Mouse (Mus musculus) forebrain, embryonic 16.5 days (tissue): Measurements from ENCODE around the gene D930007J09Rik. TPM values are rescaled to one million over a fixed set of nuclear protein-coding genes. Genes with fewer than 3 reads are reported as not detected.
A peak's percentile ranks its signal among the peaks of the same experiment; 100 is the strongest.

Experiments
- ATAC-seq: fragments of 200-750 bp; cut with Nextera tagmentation; 2 replicates; pipeline ENCODE4 v1.8.0; 2017; ENCODE audit warnings: mild to moderate bottlenecking, moderate library complexity
- H3K27ac ChIP-seq: fragments of 300-500 bp; sonication (generic); 2 replicates; pipeline ENCODE4 v1.5.1; 2014; ENCODE audit warnings: low read length, control low read depth
- H3K27me3 ChIP-seq: fragments of 300-500 bp; sonication (generic); replicated peaks from 2 replicates; pipeline ENCODE4 v1.6.1; 2014; ENCODE audit warnings: low read length; ENCODE audit not compliant: control insufficient read depth, insufficient read depth
- H3K36me3 ChIP-seq: fragments of 300-500 bp; sonication (generic); 2 replicates; pipeline ENCODE4 v1.6.1; 2014; ENCODE audit not compliant: control insufficient read depth, insufficient read depth
- H3K4me1 ChIP-seq: fragments of 300-500 bp; sonication (generic); replicated peaks from 2 replicates; pipeline ENCODE4 v1.6.1; 2014; ENCODE audit warnings: low read length; ENCODE audit not compliant: control insufficient read depth, insufficient read depth
- H3K4me2 ChIP-seq: fragments of 300-500 bp; sonication (generic); 2 replicates; pipeline ENCODE4 v1.6.1; 2014; ENCODE audit warnings: mild to moderate bottlenecking, low read length, control low read depth
- H3K4me3 ChIP-seq: fragments of 300-500 bp; sonication (generic); replicated peaks from 2 replicates; pipeline ENCODE4 v1.5.1; 2014; ENCODE audit warnings: mild to moderate bottlenecking, low read length, control low read depth
- H3K9ac ChIP-seq: fragments of 300-500 bp; sonication (generic); replicated peaks from 2 replicates; pipeline ENCODE4 v1.6.1; 2014; ENCODE audit warnings: low read depth, low read length, control low read depth
- H3K9me3 ChIP-seq: fragments of 300-500 bp; sonication (generic); 2 replicates; pipeline ENCODE4 v1.6.1; 2016; ENCODE audit warnings: low read length; ENCODE audit not compliant: control insufficient read depth
- WGBS: fragments of 180-500 bp; shearing (Covaris S2); extraction: QIAGEN DNeasy Blood & Tissue Kit; methylation state at CpG from one replicate; pipeline ENCODE4 v1.1.7; 2014; 5-methylcytosine and 5-hydroxymethylcytosine counted together
- polyA plus RNA-seq: library from polyadenylated mRNA; unstranded; fragments of >200 nt; fragmentation: Nextera tagmentation; extraction: Ambion mirVana; gene quantifications from 2 replicates; pipeline ENCODE4 v1.2.1, GENCODE M21; 2015

Gene D930007J09Rik
- not detected in 2 replicates for polyA plus RNA-seq

GRCm38 (mm10) chr13:32802259-32803081, at the start of gene D930007J09Rik:
Gene D930007J09Rik (minus strand): TSS chr13:32802849.
- ATAC-seq = peak; percentile 47

DNA sequence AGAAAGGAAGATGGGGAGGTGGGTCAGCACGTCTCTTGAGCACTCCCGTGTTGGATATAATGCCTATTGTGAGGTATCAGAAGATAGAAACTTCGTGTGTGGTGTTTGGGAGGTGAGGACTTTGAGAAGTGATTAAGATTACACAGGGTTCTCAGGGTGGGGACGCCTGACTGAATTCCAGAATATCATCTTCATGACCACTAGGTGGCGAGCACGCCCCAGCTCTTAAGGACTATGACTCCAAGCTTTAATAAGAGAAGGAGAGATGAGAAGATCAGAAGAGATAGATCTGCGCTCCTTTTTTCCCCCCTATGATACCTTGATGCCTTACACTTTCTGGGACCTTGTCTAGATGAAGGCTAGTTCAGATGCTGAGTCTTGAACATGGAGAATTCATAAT, 49.3 kb upstream of the D930007J09Rik start:
- Histone ChIP-seq H3K4me1 (no peaks in the 10 kb centered on the region), H3K27me3 (no peaks in the 10 kb centered on the region), H3K27ac (no peak overlapping the region), H3K4me2 (no peak overlapping the region), H3K9me3 (no peaks in the 10 kb centered on the region), H3K9ac (no peak overlapping the region), H3K4me3 (no peak overlapping the region), H3K36me3 (no peaks in the 10 kb centered on the region)
- peak; percentile 84 for ATAC-seq
- 12% methylated on average over 7 of the region's 7 CpGs for WGBS

More at GRCm38 (mm10) chr13:32802259-32803081, at the start of gene D930007J09Rik:
- WGBS = under 1% methylated on average over 94 of the region's 95 CpGs
- peak within 1 kb of the TSS; percentile 96 for H3K4me3 ChIP-seq
- H3K4me1 ChIP-seq = peaks cover 24% of the 10 kb centered on the region
- H3K36me3 ChIP-seq = 0 out of 2 replicates have a peak, but pooled peaks cover 10% of the 10 kb centered on the region
- peak within 1 kb of the TSS; percentile 80 for H3K4me2 ChIP-seq
- H3K27ac ChIP-seq = peak within 1 kb of the TSS; percentile 86
- H3K9ac ChIP-seq = peak within 1 kb of the TSS; percentile 90
- H3K9me3 ChIP-seq = no peaks in the 10 kb centered on the region
- no peaks in the 10 kb centered on the region for H3K27me3 ChIP-seq

- H3K36me3 ChIP-seq = no peaks in the 10 kb centered on the region
- no peaks in the 10 kb centered on the region for H3K27me3 ChIP-seq
- 71% methylated on average over 10 of the region's 10 CpGs for WGBS
- H3K9me3 ChIP-seq = no peaks in the 10 kb centered on the region
- H3K4me3 ChIP-seq = no peak within 1 kb of the TSS
- H3K4me2 ChIP-seq = no peak within 1 kb of the TSS
- H3K27ac ChIP-seq = no peak within 1 kb of the TSS
- H3K9ac ChIP-seq = no peak within 1 kb of the TSS
- no peaks in the 10 kb centered on the region for H3K4me1 ChIP-seq
- ATAC-seq = no peak
Observed at GRCm38 (mm10) chr13:32850668-32851404, 48.2 kb upstream of the D930007J09Rik start, which contains the start of gene Serpinb1a. Gene Serpinb1a (minus strand): TSS chr13:32851185.

GRCm38 (mm10) chr13:32850156-32850555, 47.5 kb upstream of the D930007J09Rik start:
- H3K9ac ChIP-seq = no peak overlapping the region

GRCm38 (mm10) chr13:32849531-32850123, 47.0 kb upstream of the D930007J09Rik start:
- no peak for ATAC-seq
- Histone ChIP-seq H3K9me3 (no peaks in the 10 kb centered on the region), H3K27me3 (no peaks in the 10 kb centered on the region)

More at GRCm38 (mm10) chr13:32850156-32850555, 47.5 kb upstream of the D930007J09Rik start:
- H3K36me3 ChIP-seq = no peaks in the 10 kb centered on the region
- no peak overlapping the region for H3K27ac ChIP-seq
- no peaks in the 10 kb centered on the region for H3K9me3 ChIP-seq
- H3K4me3 ChIP-seq = no peak overlapping the region
- ATAC-seq = no peak
- no peaks in the 10 kb centered on the region for H3K4me1 ChIP-seq
- no peak overlapping the region for H3K4me2 ChIP-seq
- no peaks in the 10 kb centered on the region for H3K27me3 ChIP-seq
- WGBS = 40% methylated on average over 1 of the region's 1 CpGs

DNA sequence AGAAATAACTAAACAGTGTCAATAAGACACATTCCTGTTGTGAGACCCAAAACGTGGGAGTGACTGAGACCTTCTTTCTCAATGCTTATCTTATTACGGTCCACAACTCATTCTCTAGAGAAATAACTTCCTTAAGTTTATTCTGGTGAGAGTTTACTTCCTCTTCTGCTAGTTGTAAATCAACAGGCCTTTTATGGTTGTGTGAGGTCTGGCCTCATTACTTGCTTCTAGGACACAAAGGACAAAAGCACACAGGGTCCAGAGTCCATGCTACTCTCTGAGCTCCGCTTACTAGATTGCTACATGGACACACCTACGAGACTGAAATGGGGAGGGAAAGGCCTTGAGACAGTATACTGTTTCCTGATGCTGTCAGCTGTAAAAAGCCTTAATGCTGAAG, 46.4 kb upstream of the D930007J09Rik start:
- H3K4me2 ChIP-seq = no peak overlapping the region
- H3K36me3 ChIP-seq = no peaks in the 10 kb centered on the region
- no peak for ATAC-seq
- H3K4me1 ChIP-seq = no peaks in the 10 kb centered on the region
- no peak overlapping the region for H3K9ac ChIP-seq
- no peak overlapping the region for H3K27ac ChIP-seq
- no peaks in the 10 kb centered on the region for H3K27me3 ChIP-seq
- WGBS = 75% methylated on average over 4 of the region's 4 CpGs
- H3K4me3 ChIP-seq = no peak overlapping the region
- no peaks in the 10 kb centered on the region for H3K9me3 ChIP-seq

More at GRCm38 (mm10) chr13:32849531-32850123, 47.0 kb upstream of the D930007J09Rik start:
- no peak overlapping the region for H3K9ac ChIP-seq
- no peak overlapping the region for H3K4me2 ChIP-seq
- H3K4me3 ChIP-seq = no peak overlapping the region
- no peaks in the 10 kb centered on the region for H3K36me3 ChIP-seq
- no peaks in the 10 kb centered on the region for H3K4me1 ChIP-seq
- H3K27ac ChIP-seq = no peak overlapping the region

GRCm38 (mm10) chr13:32846221-32846620, 43.6 kb upstream of the D930007J09Rik start:
- Histone ChIP-seq H3K27ac (no peak overlapping the region), H3K9ac (no peak overlapping the region), H3K27me3 (no peaks in the 10 kb centered on the region), H3K36me3 (no peaks in the 10 kb centered on the region), H3K4me2 (no peak overlapping the region), H3K4me3 (no peak overlapping the region), H3K9me3 (no peaks in the 10 kb centered on the region), H3K4me1 (no peaks in the 10 kb centered on the region)
- ATAC-seq = no peak

- Histone ChIP-seq H3K9me3 (no peaks in the 10 kb centered on the region), H3K27me3 (no peaks in the 10 kb centered on the region), H3K4me1 (no peaks in the 10 kb centered on the region), H3K9ac (no peak overlapping the region), H3K36me3 (no peaks in the 10 kb centered on the region), H3K4me2 (no peak overlapping the region), H3K27ac (no peak overlapping the region), H3K4me3 (no peak overlapping the region)
- 93% methylated on average over 3 of the region's 3 CpGs for WGBS
- no peak for ATAC-seq
Observed at GRCm38 (mm10) chr13:32841349-32841748, 38.7 kb upstream of the D930007J09Rik start.

GRCm38 (mm10) chr13:32839314-32839713, 36.7 kb upstream of the D930007J09Rik start:
- 67% methylated on average over 1 of the region's 1 CpGs for WGBS
- ATAC-seq = no peak
- Histone ChIP-seq H3K27me3 (no peaks in the 10 kb centered on the region), H3K9me3 (no peaks in the 10 kb centered on the region), H3K4me3 (no peak overlapping the region), H3K36me3 (no peaks in the 10 kb centered on the region), H3K4me1 (no peaks in the 10 kb centered on the region), H3K27ac (no peak overlapping the region), H3K9ac (no peak overlapping the region), H3K4me2 (no peak overlapping the region)
